Mouse (Mus musculus): ENCODE measurements at regions not wholly inside any gene's neighbourhood (a gene's known extent, or its start where the extent isn't known, plus 50 kb on each side); places are given as distances from the start of the nearest gene placed in this dataset.

- TF ChIP-seq ZNF384 (IDR thresholded peaks at IDR 0.05; ENCODE audit: low read depth, low read length) (no peak), CHD2 (IDR thresholded peaks at IDR 0.05; ENCODE audit: low read depth, low read length) (no peak), HCFC1 (IDR thresholded peaks at IDR 0.05; ENCODE audit: borderline replicate concordance, insufficient read depth, low read length) (no peak), MAFK (IDR thresholded peaks at IDR 0.05; ENCODE audit: insufficient read depth, low read depth, low read length) (no peak), ZC3H11A (IDR thresholded peaks at IDR 0.05; ENCODE audit: borderline replicate concordance, low read depth, low read length) (no peak)
These were observed 489.7 kb downstream of the Gm9008 start for GRCm38 (mm10) chr6:76007783-76008406.

Data from ES-E14 (cell line).